Mouse (Mus musculus): ENCODE measurements around the gene Lypd4.
"Not testable (repeated sequence)": the region's sequence is repeated elsewhere in the genome, so short reads cannot be mapped to it uniquely, and the experiment has no call there.

Gene Lypd4

GRCm38 (mm10) chr7:24850162-24850561 is 19.6 kb downstream of the Lypd4 start:
- no peak for DNase-seq (ENCODE audit: low read depth)

DNA sequence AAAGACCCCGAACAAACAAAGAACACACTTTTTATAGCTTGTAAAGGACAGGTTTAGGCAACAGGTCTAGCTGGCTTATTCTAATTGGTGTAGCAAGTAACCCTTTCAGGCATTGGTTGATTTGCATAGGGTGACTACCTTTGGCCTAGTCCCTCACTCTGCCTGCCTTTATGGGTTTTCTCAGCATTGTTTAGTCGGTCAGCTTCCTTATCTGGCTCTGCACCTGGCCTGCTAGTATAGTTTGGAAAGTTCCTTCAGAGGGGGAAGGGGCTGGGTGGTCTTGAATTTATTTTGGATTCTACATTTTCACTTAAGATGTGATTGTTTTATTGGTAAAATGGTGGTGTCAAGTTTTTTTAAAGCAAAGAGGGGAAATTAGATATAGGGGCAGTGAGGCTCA is 23.2 kb downstream of the Lypd4 start:
- DNase-seq (ENCODE audit: low read depth) = not testable (repeated sequence)

- peak; percentile 67 for DNase-seq (ENCODE audit: low read depth)
Measured at GRCm38 (mm10) chr7:24845713-24846112, 24.0 kb downstream of the Lypd4 start.

GRCm38 (mm10) chr7:24845181-24845580 is 24.6 kb downstream of the Lypd4 start:
- DNase-seq (ENCODE audit: low read depth) = no peak

GRCm38 (mm10) chr7:24844144-24844543 is 25.6 kb downstream of the Lypd4 start:
- DNase-seq (ENCODE audit: low read depth) = no peak

- DNase-seq (ENCODE audit: low read depth) = no peak
Measured at GRCm38 (mm10) chr7:24841009-24841408, 28.7 kb downstream of the Lypd4 start.

DNA sequence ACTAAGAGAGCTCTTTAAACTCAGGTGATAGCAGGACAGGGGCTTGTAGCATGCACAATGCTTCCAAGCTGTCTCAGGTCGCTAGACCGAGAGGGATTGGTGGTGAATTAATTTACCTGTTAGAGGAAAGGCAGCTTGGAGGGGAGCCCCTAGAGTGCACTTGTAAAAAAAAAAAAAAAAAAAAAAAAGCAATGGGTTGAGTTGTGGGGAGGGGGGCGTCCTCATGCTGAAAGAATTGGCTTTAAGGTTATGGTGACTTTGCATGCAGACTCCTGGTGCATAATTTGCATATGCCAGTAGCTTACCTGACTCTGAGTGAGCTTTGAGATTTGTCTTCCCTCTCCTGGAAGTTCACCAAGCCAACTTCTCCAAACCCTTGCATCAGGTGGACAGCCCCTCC is 29.4 kb downstream of the Lypd4 start:
- no peak for DNase-seq (ENCODE audit: low read depth)

- no peak for DNase-seq (ENCODE audit: low read depth)
Measured at GRCm38 (mm10) chr7:24839410-24839808, 30.3 kb downstream of the Lypd4 start.

GRCm38 (mm10) chr7:24838732-24839409 is 30.9 kb downstream of the Lypd4 start:
- DNase-seq (ENCODE audit: low read depth) = not testable (repeated sequence)

GRCm38 (mm10) chr7:24827181-24827580 is 42.6 kb downstream of the Lypd4 start:
- DNase-seq (ENCODE audit: low read depth) = no peak

- DNase-seq (ENCODE audit: low read depth) = no peak
Measured at GRCm38 (mm10) chr7:24824452-24824851, 45.3 kb downstream of the Lypd4 start.

DNA sequence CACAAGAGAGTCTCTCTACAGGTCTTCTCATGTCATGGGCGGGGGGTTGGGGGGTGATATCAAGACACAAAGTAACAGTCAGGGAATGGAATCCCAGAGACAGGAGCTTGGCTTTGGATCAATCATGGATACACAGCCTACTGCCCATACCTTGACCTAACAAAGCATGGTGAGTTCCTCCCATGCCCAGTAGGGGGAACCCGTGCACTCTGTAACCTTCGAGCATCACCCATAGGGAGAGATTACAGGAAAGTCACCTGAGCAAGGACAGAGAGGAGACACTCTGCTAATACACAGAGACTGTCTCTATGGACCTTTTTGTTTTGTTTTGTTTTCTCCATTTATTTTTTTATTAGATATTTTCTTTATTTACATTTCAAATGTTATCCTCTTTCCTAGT is 52.2 kb downstream of the Lypd4 start:
- peak; percentile 77 for DNase-seq (ENCODE audit: low read depth)
